Mouse (Mus musculus): ENCODE data around the gene Apela.

DNA sequence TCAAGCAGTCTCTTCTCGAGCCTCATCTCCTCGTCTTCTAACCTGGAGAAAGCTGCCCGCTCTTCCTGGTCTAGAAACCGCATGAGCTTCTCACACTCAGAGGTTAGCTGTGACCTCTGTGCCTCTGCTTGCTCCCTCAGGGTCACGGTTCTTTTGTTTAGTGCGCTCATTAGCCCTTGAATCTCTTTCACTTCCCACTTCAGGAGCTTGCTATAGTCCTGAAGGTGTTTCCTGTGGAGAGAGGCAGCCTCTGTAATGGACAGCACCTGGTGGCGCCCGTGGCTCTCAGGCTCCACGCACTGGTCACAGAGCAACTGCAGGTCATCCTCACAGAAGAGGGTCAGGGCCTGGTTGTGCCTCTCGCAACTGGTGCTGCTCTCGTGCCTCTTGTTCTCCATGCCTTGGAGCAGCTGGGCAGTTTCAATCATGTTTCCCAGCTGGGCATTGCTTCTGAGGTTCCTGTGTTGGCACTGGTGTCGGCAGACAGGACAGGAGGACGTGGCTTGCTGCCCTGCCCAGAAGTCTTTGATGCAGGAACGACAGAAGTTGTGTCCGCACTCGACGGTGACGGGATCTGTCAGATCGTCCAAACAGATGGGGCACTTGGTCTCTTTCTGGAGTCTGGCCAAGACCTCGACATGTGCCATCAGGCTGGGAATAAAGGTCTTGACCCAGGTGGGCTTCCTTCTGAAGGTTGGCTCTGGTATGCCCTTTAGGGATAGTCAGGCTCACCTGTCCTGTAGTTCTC, 53.8 kb downstream of the Apela start:
- TF ChIP-seq CTCF (IDR thresholded peaks at IDR 0.05; ENCODE audit: borderline replicate concordance, insufficient read depth, low read length) = no peak
- TF ChIP-seq POLR2A (IDR thresholded peaks at IDR 0.05; ENCODE audit: low read depth, low read length) = no peak
